Mouse (Mus musculus) heart, postnatal 25 days (tissue): ENCODE measurements at regions not wholly inside any gene's neighbourhood (a gene's known extent, or its start where the extent isn't known, plus 50 kb on each side); places are given as distances from the start of the nearest gene placed in this dataset.

Source experiments
- DNase-seq: peaks from one replicate; pipeline ENCODE4 v3.0.0; 2022; ENCODE audit warnings: low spot score
- intact Hi-C: fragments of 180-260 bp; cut with DNase I; formaldehyde crosslinking; loops from one replicate; pipeline ENCODE4 v1.15.1; 2025

DNA sequence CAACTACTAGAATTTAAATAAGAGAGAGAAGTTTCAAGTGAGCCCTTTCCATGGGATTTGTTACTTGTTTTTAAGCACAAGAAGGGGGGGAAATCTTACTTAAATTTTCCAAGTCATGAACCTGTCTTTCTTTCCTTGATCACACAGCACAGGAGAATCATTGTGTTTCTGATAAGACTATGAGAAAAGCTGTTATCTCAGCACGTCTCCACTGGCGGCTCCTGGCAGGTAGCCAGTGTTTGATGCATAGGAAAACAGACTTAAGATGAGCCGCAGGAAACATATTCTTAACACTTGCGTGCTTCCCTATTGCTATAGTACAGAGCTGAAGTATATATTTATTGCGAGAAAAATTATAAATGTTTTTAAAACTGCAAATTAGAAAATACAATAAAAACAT, 920.3 kb downstream of the Efna5 start:
- DNase-seq, result no peak
- intact Hi-C loops, result no loop called here

DNA sequence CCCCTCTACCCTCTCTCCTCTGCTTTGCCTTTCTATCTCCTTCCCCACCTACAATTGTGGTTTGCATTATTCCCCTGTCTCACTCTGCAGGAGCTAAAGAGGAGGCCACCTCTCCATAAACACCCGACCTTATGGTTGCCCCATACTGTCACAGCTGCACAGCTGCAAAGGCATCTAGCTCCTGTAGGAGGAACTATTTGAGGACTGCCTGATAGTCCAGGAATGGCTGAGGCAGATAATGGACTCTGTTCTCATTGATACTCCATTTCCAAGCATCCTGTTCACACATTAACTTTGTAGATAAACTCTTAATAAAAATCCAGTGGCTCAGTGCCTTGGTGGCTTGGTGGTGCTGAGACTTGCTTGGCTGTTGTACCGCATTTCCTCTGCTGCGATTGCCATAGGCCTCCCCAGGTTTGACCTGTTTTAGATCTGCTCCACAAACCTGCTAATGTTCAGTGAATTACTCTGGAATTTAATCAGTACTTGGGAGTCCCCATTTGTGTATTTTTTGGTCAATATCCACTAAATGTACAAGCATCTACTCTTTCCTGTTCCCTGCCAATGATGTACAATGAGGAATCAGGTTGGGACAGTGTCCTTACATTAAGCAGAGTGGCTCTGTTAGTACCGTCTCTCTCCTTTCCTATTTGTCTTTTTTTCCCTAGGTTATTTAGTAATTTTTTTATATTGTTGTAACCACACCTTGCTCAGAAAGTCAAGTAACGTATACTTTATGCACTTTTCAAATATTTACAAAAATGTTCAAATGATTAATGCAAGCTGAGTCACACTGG, 920.9 kb downstream of the Efna5 start:
- intact Hi-C loops, result no loop called here
- DNase-seq, result no peak

DNA sequence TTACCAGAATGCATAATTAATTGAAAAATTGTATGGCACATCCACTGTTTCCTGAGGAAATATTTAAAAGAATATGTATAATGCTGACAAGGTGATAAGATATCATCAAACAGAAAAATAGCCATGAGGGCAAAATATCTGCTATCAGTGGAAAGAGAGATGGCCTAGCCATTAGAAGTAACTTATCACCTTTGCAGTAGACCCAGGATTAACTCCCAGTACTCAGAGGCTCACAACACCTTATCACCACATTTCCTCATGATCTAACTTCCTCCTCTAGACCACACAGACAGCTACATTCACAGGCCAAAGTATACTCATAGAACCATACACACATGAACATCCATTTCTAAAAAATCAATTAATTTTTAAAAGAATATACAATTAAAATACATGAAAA, 963.4 kb downstream of the Efna5 start:
- no peak for DNase-seq
- intact Hi-C loops, result no loop called here

DNA sequence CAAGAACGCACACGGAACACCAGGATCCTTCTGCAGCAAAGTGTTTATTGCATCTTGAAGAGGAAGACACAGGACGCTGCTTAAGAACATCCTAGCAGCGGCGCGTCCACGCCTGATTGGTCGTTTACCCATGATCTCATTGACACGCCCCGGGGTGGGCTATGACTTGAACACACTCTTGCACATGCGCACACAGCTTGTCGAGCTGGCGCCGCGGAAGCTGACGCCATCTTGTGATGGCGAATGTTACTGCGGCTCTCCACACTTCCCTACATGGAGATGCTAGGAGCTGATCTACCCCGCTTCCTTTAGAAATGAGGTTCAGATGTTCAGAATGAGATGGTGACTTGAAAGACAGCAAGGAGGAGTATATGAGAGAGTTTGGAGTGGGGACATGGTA, 978.2 kb downstream of the Efna5 start:
- no peak for DNase-seq
- intact Hi-C loops, result no loop called here

DNA sequence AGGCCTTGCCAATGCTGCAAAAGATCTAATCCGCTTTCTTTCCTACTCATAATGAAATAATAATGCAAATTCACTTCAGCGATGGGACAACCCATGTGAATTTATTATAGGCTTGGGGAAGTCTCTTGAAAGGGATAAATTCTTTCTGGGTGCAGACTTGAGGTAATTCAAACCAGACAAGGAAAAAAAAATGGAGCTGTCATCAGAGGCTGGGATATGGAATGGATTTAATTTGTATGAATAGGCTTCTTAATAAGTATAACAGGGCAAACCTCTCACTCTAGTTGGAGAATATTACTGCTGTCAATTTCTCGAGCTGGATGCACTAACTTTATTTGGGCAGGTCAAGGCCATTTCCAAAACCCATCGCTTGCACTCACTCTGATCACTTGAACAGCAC, 990.5 kb downstream of the Efna5 start:
- DNase-seq, result no peak
- intact Hi-C loops, result no loop called here

DNA sequence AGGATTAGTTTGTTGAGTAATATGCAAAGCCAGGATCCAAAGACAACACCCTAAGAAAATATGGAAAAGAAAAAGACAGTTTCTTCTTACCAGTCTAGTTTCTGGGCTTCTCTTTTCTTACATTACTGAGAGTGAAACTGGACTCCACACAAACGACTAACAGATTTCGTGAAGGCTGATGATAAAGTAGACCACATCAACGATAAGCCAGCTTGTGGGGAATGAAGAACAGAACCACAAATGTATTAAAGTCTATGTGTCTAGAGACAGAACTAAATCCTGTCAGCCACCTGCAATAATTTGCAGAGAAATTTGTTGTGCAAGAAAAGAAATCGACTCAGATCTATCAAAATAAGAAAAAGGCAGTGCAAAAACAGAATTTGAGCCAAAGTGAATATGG, 1015.0 kb downstream of the Efna5 start:
- intact Hi-C loops, result no loop called here
- no peak for DNase-seq

DNA sequence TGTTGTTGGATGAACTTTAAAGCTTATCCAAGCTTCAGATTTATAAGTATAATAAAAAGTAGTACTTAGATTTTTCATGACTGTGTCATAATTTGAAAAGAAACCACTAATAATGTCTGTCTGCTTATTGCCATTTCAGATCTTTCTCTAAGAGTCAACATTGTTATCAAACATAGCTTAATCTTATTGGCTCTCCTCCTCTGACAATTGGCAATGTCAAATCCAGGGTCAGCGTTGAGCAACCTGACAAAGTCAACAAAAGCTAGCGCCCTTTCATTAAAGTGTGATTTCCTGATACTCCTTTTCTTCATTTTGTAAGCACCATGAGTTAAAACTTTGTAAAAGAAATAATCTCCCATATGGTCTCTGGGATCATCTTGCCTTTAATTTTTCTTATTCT, 1018.7 kb downstream of the Efna5 start:
- intact Hi-C loops, result no loop called here
- no peak for DNase-seq

DNA sequence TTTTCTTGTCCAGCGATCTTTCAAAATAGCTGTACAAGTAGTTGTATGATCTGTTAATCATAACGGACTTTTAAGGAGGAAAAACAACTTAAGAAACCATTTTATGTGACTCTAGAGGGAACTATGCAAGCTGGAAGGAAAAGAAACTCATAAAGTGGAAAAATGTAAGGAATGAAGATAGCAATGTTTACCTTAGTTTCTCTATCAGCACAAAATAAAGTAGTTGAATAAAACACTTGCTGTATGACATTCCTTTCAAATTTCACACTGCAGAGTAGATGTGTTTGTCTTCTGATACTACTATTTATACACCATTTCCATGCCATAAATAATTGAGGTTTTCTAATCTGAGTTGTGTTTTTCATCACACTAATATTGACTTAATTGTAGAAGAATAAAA, 1043.6 kb downstream of the Efna5 start:
- intact Hi-C loops, result no loop called here
- no peak for DNase-seq

DNA sequence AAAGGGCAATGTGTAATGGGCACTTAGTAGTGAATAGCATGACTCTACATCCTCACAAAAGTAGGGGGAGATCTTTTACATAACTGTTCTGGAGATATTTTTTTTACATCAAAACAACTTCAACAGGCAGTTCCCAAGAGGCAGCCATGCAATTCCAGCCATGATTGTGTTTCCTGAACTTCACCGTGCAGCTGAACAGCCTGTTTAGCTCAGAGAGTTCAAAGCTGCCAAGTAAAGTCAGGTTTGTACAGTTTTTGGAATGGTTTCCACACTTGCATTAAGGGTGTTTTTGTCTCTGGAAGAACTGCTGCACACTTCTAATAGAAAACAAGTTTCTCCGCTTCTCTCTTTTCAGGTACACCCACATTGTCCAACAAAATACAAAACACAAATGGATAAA, 1065.6 kb downstream of the Efna5 start:
- DNase-seq, result peak; percentile 1
- intact Hi-C loops, result no loop called here

DNA sequence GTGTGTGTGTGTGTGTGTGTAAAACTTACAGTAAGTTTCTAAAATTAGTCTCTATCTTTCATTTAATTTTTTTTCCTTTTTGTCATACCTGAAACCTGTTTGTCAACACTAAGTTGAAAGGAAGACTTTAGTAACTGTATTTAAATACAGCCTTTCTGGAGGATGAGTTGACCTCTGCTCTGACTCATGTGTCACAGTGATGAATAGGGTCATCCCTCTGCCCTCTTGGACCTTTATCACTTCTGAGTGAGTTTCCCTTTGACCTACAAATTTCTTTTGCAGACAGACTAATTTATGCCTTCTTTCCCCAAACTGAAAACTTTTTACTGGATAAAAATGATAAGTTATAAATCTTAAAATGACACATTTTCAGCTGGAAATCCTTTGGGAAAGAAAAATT, 1112.8 kb downstream of the Efna5 start:
- intact Hi-C loops, result no loop called here
- no peak for DNase-seq

DNA sequence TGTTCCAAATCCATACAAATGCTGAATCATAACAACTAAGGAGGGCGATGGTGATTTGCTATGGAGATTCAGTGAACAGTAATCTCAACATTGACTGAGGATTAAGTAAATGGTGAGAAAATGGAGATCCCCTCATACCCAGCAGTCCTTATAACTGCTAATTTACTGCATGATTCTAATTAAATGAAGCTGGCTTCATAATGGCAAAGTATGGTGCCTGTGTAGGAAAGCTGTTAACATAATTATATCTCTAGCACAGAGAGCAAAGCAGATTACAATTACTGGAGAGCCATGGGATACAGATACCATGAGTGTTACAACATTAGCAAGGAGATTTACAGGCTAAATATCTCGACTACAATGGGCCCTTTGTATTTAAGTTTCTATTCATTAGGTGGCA, 1116.0 kb downstream of the Efna5 start:
- intact Hi-C loops, result no loop called here
- DNase-seq, result no peak
